In the genomic region with DNA sequence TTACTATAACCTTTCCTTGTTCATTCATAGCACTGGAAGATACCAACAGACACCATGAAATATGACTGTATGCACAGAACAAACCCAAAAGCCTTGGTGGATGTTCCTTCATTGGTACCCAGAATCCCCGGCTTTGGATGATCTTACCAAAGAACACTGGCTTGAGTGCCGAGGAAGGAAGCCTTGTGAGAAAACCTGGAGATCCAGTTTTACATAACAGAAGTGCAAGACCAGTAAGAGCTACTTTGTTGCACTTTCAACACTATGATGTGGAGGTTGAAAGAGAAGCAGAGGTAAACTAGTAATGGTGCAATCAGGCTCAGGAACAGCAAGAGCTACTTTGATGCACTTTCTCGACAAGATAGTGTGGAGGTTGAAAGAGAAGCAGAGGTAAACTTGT, we compare ENCODE assay signal across 30 mouse cellular contexts.
"Had no signal": no experiment of that assay in that cellular context is flagged by ENCODE, and none has a peak within 500 bp of the region (broad histone marks: within the 10 kb centered on the region; RNA-seq: fewer than 3 reads in every experiment).

No protein-coding gene starts in this region.

- H3K4me2 ChIP-seq: limb, embryonic 12.5 days; limb, embryonic 13.5 days; limb, embryonic 15.5 days; liver, embryonic 11.5 days; liver, embryonic 12.5 days; liver, embryonic 13.5 days; liver, embryonic 15.5 days; lung, embryonic 14.5 days; lung, embryonic 15.5 days; midbrain, embryonic 12.5 days; midbrain, embryonic 13.5 days; midbrain, embryonic 15.5 days had no signal

- H3K27me3 ChIP-seq: limb, embryonic 12.5 days; limb, embryonic 13.5 days; limb, embryonic 15.5 days; liver, embryonic 12.5 days; liver, embryonic 13.5 days; liver, embryonic 15.5 days; lung, embryonic 15.5 days; megakaryocyte, embryonic 14.5 days; midbrain, embryonic 12.5 days; midbrain, embryonic 13.5 days; midbrain, embryonic 15.5 days had no signal

- ATAC-seq: liver, embryonic 12.5 days; liver, postnatal 0 days; lung, postnatal 0 days; midbrain, embryonic 13.5 days; midbrain, embryonic 15.5 days; midbrain, embryonic 16.5 days had no signal

- H3K4me3 ChIP-seq: left cerebral cortex, adult 2 months; limb, embryonic 10.5 days; limb, embryonic 12.5 days; limb, embryonic 13.5 days; limb, embryonic 15.5 days; liver, embryonic 12.5 days; liver, embryonic 13.5 days; liver, embryonic 15.5 days; lung, embryonic 15.5 days; megakaryocyte, embryonic 14.5 days; midbrain, embryonic 12.5 days; midbrain, embryonic 13.5 days; midbrain, embryonic 15.5 days; myocyte had no signal

- H3K36me3 ChIP-seq: limb, embryonic 10.5 days; limb, embryonic 12.5 days; limb, embryonic 13.5 days; limb, embryonic 15.5 days; liver, embryonic 12.5 days; liver, embryonic 13.5 days; liver, embryonic 15.5 days; lung, embryonic 15.5 days; midbrain, embryonic 12.5 days; midbrain, embryonic 13.5 days; midbrain, embryonic 15.5 days had no signal

- H3K9me3 ChIP-seq: limb, embryonic 10.5 days; limb, embryonic 12.5 days; limb, embryonic 13.5 days; limb, embryonic 15.5 days; liver, embryonic 12.5 days; liver, embryonic 13.5 days; liver, embryonic 15.5 days; lung, embryonic 15.5 days; megakaryocyte, embryonic 14.5 days; midbrain, embryonic 12.5 days; midbrain, embryonic 13.5 days; midbrain, embryonic 15.5 days had no signal

- H3K9ac ChIP-seq: limb, embryonic 12.5 days; limb, embryonic 13.5 days; limb, embryonic 15.5 days; liver, embryonic 12.5 days; liver, embryonic 13.5 days; liver, embryonic 14.5 days; liver, embryonic 15.5 days; liver, postnatal 0 days; lung, embryonic 14.5 days; lung, embryonic 15.5 days; midbrain, embryonic 12.5 days; midbrain, embryonic 13.5 days; midbrain, embryonic 15.5 days had no signal

- H3K4me1 ChIP-seq: limb, embryonic 10.5 days; limb, embryonic 12.5 days; limb, embryonic 13.5 days; limb, embryonic 15.5 days; liver, embryonic 12.5 days; liver, embryonic 13.5 days; liver, embryonic 15.5 days; lung, embryonic 15.5 days; midbrain, embryonic 15.5 days had no signal

- DNase-seq: left cerebral cortex, postnatal 4 days; liver; liver, embryonic 13.5 days; liver, postnatal 0 days; lung, adult 18-20 months; lung, adult 2 months; lung, embryonic 14.5 days; lung, postnatal 10 days; lung, postnatal 14 days; lung, postnatal 36 days; lung, postnatal 4 days; midbrain, embryonic 14.5 days had no signal

- H3K27ac ChIP-seq: left cerebral cortex, adult 2 months; limb, embryonic 10.5 days; limb, embryonic 12.5 days; limb, embryonic 13.5 days; limb, embryonic 15.5 days; liver, embryonic 12.5 days; liver, embryonic 13.5 days; liver, embryonic 14.5 days; liver, embryonic 15.5 days; lung, embryonic 15.5 days; macrophage; midbrain, embryonic 12.5 days; midbrain, embryonic 13.5 days; midbrain, embryonic 15.5 days had no signal
